ENCODE assay signal across 8 mouse cellular contexts in the genomic region with DNA sequence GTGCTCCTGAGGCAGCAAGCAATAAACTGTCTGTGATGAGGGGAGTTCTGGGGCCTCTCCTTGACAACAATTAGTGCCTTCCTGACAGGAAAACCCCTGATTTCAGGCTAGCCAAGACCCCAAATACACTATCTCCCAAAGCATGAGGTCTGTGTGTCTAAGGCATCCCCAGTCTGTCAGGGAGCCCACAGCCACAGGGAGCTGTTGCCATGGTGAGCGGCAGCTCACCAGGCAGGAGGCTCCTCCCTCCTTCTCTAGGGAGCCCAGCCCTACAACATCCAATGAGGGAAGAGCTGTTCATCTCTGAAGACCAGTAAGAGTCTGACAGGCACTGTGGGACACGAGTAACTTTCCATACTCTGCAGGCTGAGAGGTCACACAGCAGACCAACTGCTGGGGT. TPM values are rescaled to one million over a fixed set of nuclear protein-coding genes. Genes with fewer than 3 reads are reported as not detected.
DNase-seq lines count a peak whose midpoint lies in the region; ATAC-seq lines count a peak whose summit lies in the region.
"Had no signal": no experiment of that assay in that cellular context is flagged by ENCODE, and none has a peak within 500 bp of the region (broad histone marks: within the 10 kb centered on the region; RNA-seq: fewer than 3 reads in every experiment).

No protein-coding gene starts in this region.

- H3K36me3 ChIP-seq in midbrain, embryonic 10.5 days: no peaks in the 10 kb centered on the region
- H3K36me3 ChIP-seq in intestine, embryonic 16.5 days (ENCODE audit: control insufficient read depth, insufficient read depth, low read length): no peaks in the 10 kb centered on the region
- H3K36me3 ChIP-seq: liver, embryonic 13.5 days had no signal

- no peak overlapping the region for H3K9ac ChIP-seq in intestine, embryonic 16.5 days (ENCODE audit: low read depth, low read length)
- H3K9ac ChIP-seq: liver, embryonic 13.5 days had no signal

- 0% methylated on average over 2 of the region's 2 CpGs for WGBS in midbrain, embryonic 10.5 days
- WGBS in intestine, embryonic 16.5 days: 2% methylated on average over 2 of the region's 2 CpGs

- H3K4me1 ChIP-seq in midbrain, embryonic 10.5 days: peaks cover 30% of the 10 kb centered on the region
- no peaks in the 10 kb centered on the region for H3K4me1 ChIP-seq in intestine, embryonic 16.5 days (ENCODE audit: control insufficient read depth, insufficient read depth, low read length)
- H3K4me1 ChIP-seq: liver, embryonic 13.5 days had no signal

- DNase-seq in R1 (ENCODE audit: low read depth, low spot score): peak; percentile 75
- peak; percentile 60 for DNase-seq in cerebellum, adult 8-10 months
- peak; percentile 65 to 74 for DNase-seq in frontal cortex, postnatal 14 days (ENCODE audit: low spot score in 2 of 2)
- peak; percentile 53 for DNase-seq in midbrain, embryonic 10.5 days (ENCODE audit: low spot score)
- no peak for DNase-seq in thymus, postnatal 25 days
- DNase-seq in urinary bladder, postnatal 25 days (ENCODE audit: low spot score): no peak
- DNase-seq: liver, embryonic 13.5 days had no signal

- no peak overlapping the region for H3K4me2 ChIP-seq in intestine, embryonic 16.5 days (ENCODE audit: low read depth, low read length)
- H3K4me2 ChIP-seq: liver, embryonic 13.5 days had no signal

- no peaks in the 10 kb centered on the region for H3K9me3 ChIP-seq in midbrain, embryonic 10.5 days (replicated peaks)
- H3K9me3 ChIP-seq in intestine, embryonic 16.5 days (ENCODE audit: control insufficient read depth, low read length): no peaks in the 10 kb centered on the region
- H3K9me3 ChIP-seq: liver, embryonic 13.5 days had no signal

- no peak for ATAC-seq in intestine, embryonic 16.5 days

- H3K27ac ChIP-seq in midbrain, embryonic 10.5 days (replicated peaks): peak overlapping the region; percentile 15; the same call in 1 of the 2 replicates
- H3K27ac ChIP-seq in intestine, embryonic 16.5 days (ENCODE audit: low read length): no peak overlapping the region
- H3K27ac ChIP-seq: liver, embryonic 13.5 days had no signal

- H3K27me3 ChIP-seq in midbrain, embryonic 10.5 days (ENCODE audit: low read depth, poor library complexity, severe bottlenecking): peaks cover 44% of the 10 kb centered on the region
- H3K27me3 ChIP-seq in intestine, embryonic 16.5 days (replicated peaks; ENCODE audit: control insufficient read depth, insufficient read depth, low read length): peaks cover 36% of the 10 kb centered on the region

- H3K4me3 ChIP-seq in midbrain, embryonic 10.5 days: no peak overlapping the region
- no peak overlapping the region for H3K4me3 ChIP-seq in intestine, embryonic 16.5 days (ENCODE audit: low read length)
- H3K4me3 ChIP-seq: liver, embryonic 13.5 days had no signal

RNA-seq across cellular contexts. Expression of a gene that starts 3.0 kb away (rescaled TPM):
- polyA plus RNA-seq in midbrain, embryonic 10.5 days (2016; fragmentation: Nextera tagmentation; extraction: Ambion mirVana): 0.29 TPM in 1 of 2 replicates, not detected in the other
- 0.06 TPM in 2 replicates for polyA plus RNA-seq in intestine, embryonic 16.5 days (2015; fragmentation: Nextera tagmentation; extraction: Ambion mirVana)
- polyA plus RNA-seq: liver, embryonic 13.5 days had no signal

RNA-seq across cellular contexts. Expression of a gene that starts 24.7 kb away (rescaled TPM):
- 3.5 and 9.7 TPM in 2 replicates for polyA plus RNA-seq in midbrain, embryonic 10.5 days (2016; fragmentation: Nextera tagmentation; extraction: Ambion mirVana)
- polyA plus RNA-seq in intestine, embryonic 16.5 days (2015; fragmentation: Nextera tagmentation; extraction: Ambion mirVana): 0.75 and 1.0 TPM in 2 replicates

RNA-seq across cellular contexts. Expression of a gene that starts 27.3 kb away (rescaled TPM):
- polyA plus RNA-seq in midbrain, embryonic 10.5 days (2016; fragmentation: Nextera tagmentation; extraction: Ambion mirVana): 375 and 418 TPM in 2 replicates
- polyA plus RNA-seq in intestine, embryonic 16.5 days (2015; fragmentation: Nextera tagmentation; extraction: Ambion mirVana): 275 and 287 TPM in 2 replicates

RNA-seq across cellular contexts. Expression of a gene that starts 42.8 kb away (rescaled TPM):
- 0.07 TPM in 1 of 2 replicates, not detected in the other for polyA plus RNA-seq in midbrain, embryonic 10.5 days (2016; fragmentation: Nextera tagmentation; extraction: Ambion mirVana)
- 0.45 and 0.70 TPM in 2 replicates for polyA plus RNA-seq in intestine, embryonic 16.5 days (2015; fragmentation: Nextera tagmentation; extraction: Ambion mirVana)

RNA-seq across cellular contexts. Expression of a gene that starts 53.2 kb away (rescaled TPM):
- 0.10 and 0.20 TPM in 2 replicates for polyA plus RNA-seq in midbrain, embryonic 10.5 days (2016; fragmentation: Nextera tagmentation; extraction: Ambion mirVana)
- 0.10 and 0.20 TPM in 2 replicates for polyA plus RNA-seq in intestine, embryonic 16.5 days (2015; fragmentation: Nextera tagmentation; extraction: Ambion mirVana)

Comparison
In these comparisons a context has a peak if more than half of its experiments do, and no peak if none do; other contexts are left out.
1. DNase-seq: peak in R1 (single experiment), cerebellum, adult 8-10 months (single experiment), frontal cortex, postnatal 14 days (2 of 2) and midbrain, embryonic 10.5 days (single experiment); none in thymus, postnatal 25 days (single experiment) and urinary bladder, postnatal 25 days (single experiment).